Mouse (Mus musculus) G1E (cell line): ENCODE results near the gene Purb. TPM values are rescaled to one million over a fixed set of nuclear protein-coding genes. Genes with fewer than 3 reads are reported as not detected.

Experiments used
- ATAC-seq: 2 replicates; pipeline ENCODE4 v1.8.0; 2016; ENCODE audit warnings: mild to moderate bottlenecking; ENCODE audit not compliant: insufficient number of reproducible peaks, poor library complexity, low FRiP score, severe bottlenecking; ENCODE audit errors: extremely low read depth
- DNase-seq: peaks from one replicate; pipeline ENCODE4 v3.0.0; 2012; ENCODE audit warnings: low spot score
- H3K27me3 ChIP-seq: 2 replicates; pipeline ENCODE4 v1.6.1; 2012; ENCODE audit warnings: mild to moderate bottlenecking, low read length, inconsistent platforms; ENCODE audit not compliant: insufficient read depth
- H3K36me3 ChIP-seq: replicated peaks from 2 replicates; pipeline ENCODE3; 2012; ENCODE audit warnings: mild to moderate bottlenecking, inconsistent platforms
- H3K4me1 ChIP-seq: 2 replicates; pipeline ENCODE4 v1.6.1; 2012; ENCODE audit warnings: low read depth, low read length, inconsistent platforms, mixed read lengths; ENCODE audit not compliant: insufficient read depth
- H3K4me3 ChIP-seq: 2 replicates; pipeline ENCODE4 v1.5.1; 2012; ENCODE audit warnings: low read depth, mild to moderate bottlenecking, inconsistent platforms, low read length, moderate library complexity, mixed read lengths
- H3K9me3 ChIP-seq: replicated peaks from 2 replicates; pipeline ENCODE4 v1.6.1; 2012; ENCODE audit warnings: inconsistent platforms
- CTCF ChIP-seq: IDR thresholded peaks from 2 replicates; pipeline ENCODE4 v1.5.1; 2012; ENCODE audit warnings: low read depth, low read length, inconsistent platforms, mixed read lengths
- GATA1 ChIP-seq: IDR thresholded peaks from 2 replicates; pipeline ENCODE4 v1.6.1; 2012; ENCODE audit warnings: borderline replicate concordance, low read length, inconsistent platforms, mixed read lengths
- GATA2 ChIP-seq: IDR thresholded peaks from 2 replicates; pipeline ENCODE4 v1.6.1; 2012; ENCODE audit warnings: low read depth, low read length, inconsistent platforms, borderline replicate concordance
- POLR2AphosphoS5 ChIP-seq: IDR thresholded peaks from 2 replicates; pipeline ENCODE4 v1.6.1; 2012; ENCODE audit warnings: low read depth, low read length, inconsistent platforms; ENCODE audit not compliant: insufficient replicate concordance
- TAL1 ChIP-seq: conservative IDR thresholded peaks from 2 replicates; pipeline ENCODE4 v1.6.1; 2012; ENCODE audit warnings: low read depth, low read length, inconsistent platforms, mixed read lengths
- polyA plus RNA-seq: library from polyadenylated mRNA; stranded (reverse); fragments of >175 nt; gene quantifications from 2 replicates; pipeline ENCODE4 v1.2.3, GENCODE M21; 2012
- total RNA-seq, 2 experiments: library from RNA; stranded (forward) in 1 of 2; stranded (reverse) in 1 of 2; fragments of 200-1000 nt in 1 of 2; fragments of >200 nt in 1 of 2; fragmentation: Nextera tagmentation in 1 of 2; gene quantifications; 2 replicates each; pipeline ENCODE4 v1.2.3; 2014 to 2017

The Purb gene
- total and polyA plus RNA-seq, 3 experiments, result 7.8 to 38.2 (median 34.5) TPM

DNA sequence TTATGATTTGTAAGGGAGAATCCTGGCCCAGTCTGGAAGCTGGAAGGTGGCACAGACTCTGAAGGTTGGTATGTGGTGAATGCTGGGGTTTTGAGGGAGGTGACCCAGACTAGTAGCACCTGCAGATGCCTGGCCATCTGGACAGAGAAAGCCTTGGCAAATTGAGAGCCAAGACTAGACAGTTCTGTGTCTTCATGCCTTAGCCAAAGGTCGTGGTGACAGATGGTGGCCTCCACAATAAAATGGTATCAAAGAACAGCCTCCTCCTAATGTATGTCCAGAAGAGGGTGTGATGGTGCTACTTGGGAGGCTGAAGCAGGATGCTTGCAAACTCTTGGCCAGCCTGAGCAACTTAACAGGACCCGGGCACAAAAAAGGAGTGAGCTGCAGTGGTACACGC, 28.5 kb upstream of the Purb start:
- Histone ChIP-seq H3K36me3 (peaks cover 46% of the 10 kb centered on the region), H3K4me3 (no peak overlapping the region), H3K27me3 (peaks cover 4% of the 10 kb centered on the region; the same call in 1 of the 2 replicates), H3K4me1 (peaks cover 25% of the 10 kb centered on the region; the same call in 1 of the 2 replicates), H3K9me3 (no peaks in the 10 kb centered on the region)
- no peak for DNase-seq
- no peak for ATAC-seq
- no peak for TF ChIP-seq CTCF
- TF ChIP-seq TAL1, result no peak
- no peak for TF ChIP-seq GATA2
- TF ChIP-seq GATA1, result no peak
- no peak for TF ChIP-seq POLR2AphosphoS5

DNA sequence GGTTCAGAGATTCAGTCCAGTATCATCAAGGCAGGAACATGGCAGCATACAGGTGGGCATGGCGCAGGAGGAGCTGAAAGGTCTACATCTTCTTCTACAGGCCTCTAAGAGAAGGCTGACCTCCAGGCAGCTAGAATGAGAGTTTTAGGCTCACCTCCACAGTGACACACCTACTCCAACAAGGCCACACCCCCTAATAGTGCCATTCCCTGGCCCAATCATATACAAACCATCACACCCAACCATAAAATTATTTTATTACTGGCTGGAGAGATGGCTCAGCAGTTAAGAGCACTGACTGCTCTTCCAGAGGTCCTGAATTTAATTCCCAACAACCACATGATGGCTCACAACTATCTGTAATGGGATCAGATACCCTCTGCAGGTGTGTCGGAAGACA, 26.8 kb upstream of the Purb start:
- no peak for DNase-seq
- no peak for TF ChIP-seq GATA1
- no peak for TF ChIP-seq TAL1
- no peak for TF ChIP-seq CTCF
- no peak for TF ChIP-seq POLR2AphosphoS5
- TF ChIP-seq GATA2, result no peak
- H3K4me1 ChIP-seq, result peaks cover 10% of the 10 kb centered on the region; the same call in 1 of the 2 replicates
- H3K27me3 ChIP-seq, result peaks cover 14% of the 10 kb centered on the region
- no peak for ATAC-seq
- no peaks in the 10 kb centered on the region for H3K9me3 ChIP-seq
- H3K4me3 ChIP-seq, result no peak overlapping the region
- peaks cover 29% of the 10 kb centered on the region for H3K36me3 ChIP-seq

DNA sequence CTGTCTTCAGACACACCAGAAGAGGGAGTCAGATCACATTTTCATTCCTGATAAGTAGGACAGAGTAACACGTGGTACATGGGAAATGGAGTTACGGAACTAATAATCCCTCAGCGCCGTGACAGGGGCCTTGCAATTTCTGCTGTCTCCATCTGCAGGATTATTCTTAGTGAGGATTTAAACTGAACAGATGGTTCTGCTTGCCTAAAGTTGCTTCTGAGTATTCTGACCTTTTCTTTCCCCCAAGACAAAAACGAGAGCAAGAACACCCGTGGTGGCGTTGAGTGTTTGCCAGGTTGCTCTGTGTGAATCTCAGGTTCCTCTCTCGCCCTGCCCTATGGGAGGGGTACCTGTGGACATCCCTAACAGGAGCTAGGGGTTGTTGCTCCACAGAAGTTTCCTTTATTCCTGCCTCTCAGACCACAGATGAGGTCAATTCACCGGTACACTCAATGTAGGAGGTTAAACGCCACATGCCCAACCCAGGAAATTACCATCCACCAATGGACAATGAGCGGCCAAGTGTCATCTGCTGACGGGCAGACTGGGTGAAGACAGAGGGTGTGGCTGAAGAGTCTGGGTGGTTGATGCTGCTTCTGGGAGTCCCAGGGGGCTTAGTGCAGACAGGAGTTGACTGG, 21.7 kb upstream of the Purb start:
- H3K4me3 ChIP-seq, result no peak overlapping the region
- H3K27me3 ChIP-seq, result peaks cover 15% of the 10 kb centered on the region
- no peaks in the 10 kb centered on the region for H3K36me3 ChIP-seq
- TF ChIP-seq TAL1, result no peak
- no peak for TF ChIP-seq POLR2AphosphoS5
- TF ChIP-seq CTCF, result no peak
- no peak for TF ChIP-seq GATA2
- no peak for TF ChIP-seq GATA1
- DNase-seq, result no peak
- no peaks in the 10 kb centered on the region for H3K4me1 ChIP-seq
- no peaks in the 10 kb centered on the region for H3K9me3 ChIP-seq
- ATAC-seq, result no peak

- no peak overlapping the region for H3K4me3 ChIP-seq
- H3K36me3 ChIP-seq, result no peaks in the 10 kb centered on the region
- TF ChIP-seq TAL1 (no peak), POLR2AphosphoS5 (no peak), CTCF (peak; percentile 52; the same call in 1 of the 2 replicates), GATA2 (no peak), GATA1 (no peak)
- no peaks in the 10 kb centered on the region for H3K9me3 ChIP-seq
- DNase-seq (peak; percentile 43), ATAC-seq (peak; percentile 57)
- H3K27me3 ChIP-seq, result peaks cover 18% of the 10 kb centered on the region
- H3K4me1 ChIP-seq, result peaks cover 11% of the 10 kb centered on the region; the same call in 1 of the 2 replicates
Observed at GRCm38 (mm10) chr11:6489691-6490503, 14.2 kb upstream of the Purb start.

GRCm38 (mm10) chr11:6489257-6489656, 13.5 kb upstream of the Purb start:
- H3K4me3 ChIP-seq, result no peak overlapping the region
- H3K27me3 ChIP-seq, result peaks cover 20% of the 10 kb centered on the region
- DNase-seq (no peak), ATAC-seq (no peak)
- H3K36me3 ChIP-seq, result no peaks in the 10 kb centered on the region
- no peak for TF ChIP-seq POLR2AphosphoS5
- no peak for TF ChIP-seq TAL1
- TF ChIP-seq CTCF, result no peak
- no peak for TF ChIP-seq GATA1
- TF ChIP-seq GATA2, result no peak
- peaks cover 11% of the 10 kb centered on the region; the same call in 1 of the 2 replicates for H3K4me1 ChIP-seq
- H3K9me3 ChIP-seq, result no peaks in the 10 kb centered on the region
